Mouse (Mus musculus): Measurements from ENCODE around the gene Nmnat2.

Gene Nmnat2

DNA sequence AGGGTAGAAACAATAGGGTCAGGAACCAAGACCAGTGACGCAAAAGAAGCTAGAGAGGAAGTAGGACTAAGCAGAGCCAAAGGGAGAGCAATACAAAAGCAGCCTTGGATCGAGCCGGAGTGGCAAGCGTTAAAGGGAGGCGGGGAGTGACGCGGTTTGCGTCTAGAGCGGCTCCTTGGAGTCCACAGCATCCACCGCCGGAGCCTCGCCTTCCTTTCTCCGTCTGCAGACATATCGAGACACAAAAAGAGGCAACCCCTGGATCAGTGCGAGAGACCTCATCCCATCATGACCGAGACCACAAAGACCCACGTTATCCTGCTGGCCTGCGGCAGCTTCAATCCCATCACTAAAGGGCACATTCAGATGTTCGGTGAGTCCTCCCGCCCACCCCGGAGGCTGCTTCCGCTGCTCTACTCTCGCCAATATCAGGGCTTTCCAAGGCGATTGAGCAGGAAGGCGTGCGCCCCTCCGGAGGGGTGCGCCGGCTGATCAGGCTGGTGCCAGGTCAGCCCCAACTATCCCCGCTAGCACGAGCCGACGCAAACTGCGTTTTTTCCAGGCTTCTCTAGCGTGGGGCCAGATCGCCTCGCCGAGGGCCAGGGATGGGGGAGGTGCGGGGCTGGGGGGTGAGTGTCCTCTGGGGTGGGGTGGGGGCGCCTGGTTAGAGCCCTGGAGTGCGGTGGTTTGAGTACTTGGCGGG is at the start of gene Nmnat2:
Nmnat2 (plus strand) TSS at position 173 of the 703 bp plus-strand sequence.
- peak; percentile 67 for DNase-seq (ENCODE audit: extremely low read depth, insufficient read length, low spot score)

DNA sequence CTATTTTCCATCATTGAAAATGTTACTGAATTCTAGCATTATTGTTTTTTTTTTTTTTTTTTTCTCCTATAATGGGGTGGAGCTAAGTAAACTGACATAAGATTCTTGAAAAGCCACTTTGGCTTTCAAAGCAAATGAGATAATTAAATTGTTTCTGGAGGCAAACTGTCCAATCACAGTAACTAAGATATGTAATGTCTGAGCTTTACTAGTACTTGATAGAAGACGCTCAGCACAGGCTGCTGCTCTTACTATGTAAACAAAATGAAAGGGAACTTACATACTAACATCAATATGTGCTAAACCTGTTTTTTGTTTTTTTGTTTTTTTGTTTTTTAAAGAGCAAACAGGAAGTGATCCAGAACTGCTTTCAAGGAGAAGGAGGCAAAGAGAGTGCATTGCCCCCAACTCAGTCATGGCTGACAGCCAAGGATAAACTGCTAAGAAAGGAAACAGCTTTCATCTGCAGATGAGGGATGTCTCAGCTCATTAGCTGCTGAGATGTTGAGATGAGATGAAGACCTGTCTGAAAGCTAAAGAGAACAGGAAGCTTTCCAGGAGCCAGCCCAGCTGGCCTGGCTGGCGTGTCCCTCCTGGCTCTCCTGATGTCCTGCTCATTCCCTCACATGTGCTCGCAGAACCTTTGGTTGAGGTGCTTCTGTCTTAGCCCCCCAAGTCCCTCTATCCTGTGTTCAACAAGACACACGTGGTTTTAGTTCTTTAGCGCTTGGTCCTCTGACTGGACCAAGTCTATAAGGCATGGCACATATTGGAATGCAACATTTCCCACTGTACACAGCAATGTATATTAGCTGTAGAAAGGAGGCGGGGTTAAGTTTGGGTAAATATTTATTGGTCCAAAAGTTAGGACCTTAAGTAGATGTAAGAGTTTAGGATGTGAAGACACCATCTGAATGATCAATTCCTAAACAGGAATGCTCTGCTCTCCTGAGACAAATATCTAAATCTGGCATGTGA is 41.0 kb upstream of the Nmnat2 start:
- DNase-seq (ENCODE audit: extremely low read depth, insufficient read length, low spot score) = no peak

DNA sequence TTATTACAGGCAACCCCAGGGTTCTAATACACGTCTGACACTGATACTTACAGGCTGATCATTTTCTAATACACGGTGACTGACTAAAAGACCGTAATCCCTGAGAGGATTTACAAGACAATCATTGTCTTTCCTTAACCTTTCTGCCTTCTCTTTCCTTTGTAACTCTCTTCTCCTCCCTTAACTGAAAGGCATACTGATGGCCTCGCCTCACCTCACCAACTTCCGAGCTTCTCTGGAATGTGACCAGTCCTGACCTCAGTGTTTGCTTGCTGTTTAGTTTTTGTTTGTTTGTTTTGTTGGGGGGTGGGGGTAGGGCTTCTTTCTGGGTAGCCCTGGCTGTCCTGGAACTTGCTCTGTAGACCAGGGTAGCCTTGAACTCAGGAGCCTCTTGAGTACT is 39.0 kb upstream of the Nmnat2 start:
- no peak for DNase-seq (ENCODE audit: extremely low read depth, insufficient read length, low spot score)

DNA sequence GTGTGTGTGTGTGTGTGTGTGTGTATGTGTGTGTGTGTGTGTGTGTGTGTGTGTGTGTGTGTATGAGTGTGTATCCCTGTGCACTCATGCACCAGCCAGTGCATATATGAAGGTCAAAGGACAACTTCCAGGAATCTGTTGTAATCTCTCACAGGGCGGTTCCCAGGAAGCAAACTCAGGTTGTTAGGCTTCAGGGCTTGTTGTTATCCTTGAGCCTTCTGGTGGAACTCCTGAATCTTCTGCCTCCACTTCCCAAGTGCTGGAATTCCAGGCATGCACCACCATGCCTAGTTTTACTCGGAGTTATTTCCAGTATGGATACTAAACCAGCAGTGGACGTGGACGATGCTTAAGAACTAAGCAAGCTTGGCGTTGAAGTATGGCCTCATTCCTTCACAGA is 37.9 kb upstream of the Nmnat2 start:
- DNase-seq (ENCODE audit: extremely low read depth, insufficient read length, low spot score) = no peak

DNA sequence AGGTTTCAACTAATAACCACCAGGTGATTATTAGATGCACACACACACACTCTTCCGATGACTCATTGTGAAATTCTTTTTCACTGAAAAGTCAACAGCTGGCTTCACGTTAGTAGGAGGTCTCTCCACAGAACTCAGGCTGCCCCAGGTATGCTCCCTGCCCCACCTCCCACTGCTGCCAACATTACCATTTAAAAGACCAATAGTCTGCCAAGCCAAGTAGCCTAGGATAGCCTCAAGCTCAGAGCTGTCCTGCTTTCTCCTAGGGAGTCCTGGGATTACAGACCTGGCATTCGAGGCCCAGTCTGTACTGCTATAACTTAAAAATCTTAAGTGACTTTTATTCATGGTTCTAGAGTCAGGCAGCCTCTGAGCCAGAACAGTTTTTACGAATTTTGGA is 37.2 kb upstream of the Nmnat2 start:
- DNase-seq (ENCODE audit: extremely low read depth, insufficient read length, low spot score) = no peak

DNA sequence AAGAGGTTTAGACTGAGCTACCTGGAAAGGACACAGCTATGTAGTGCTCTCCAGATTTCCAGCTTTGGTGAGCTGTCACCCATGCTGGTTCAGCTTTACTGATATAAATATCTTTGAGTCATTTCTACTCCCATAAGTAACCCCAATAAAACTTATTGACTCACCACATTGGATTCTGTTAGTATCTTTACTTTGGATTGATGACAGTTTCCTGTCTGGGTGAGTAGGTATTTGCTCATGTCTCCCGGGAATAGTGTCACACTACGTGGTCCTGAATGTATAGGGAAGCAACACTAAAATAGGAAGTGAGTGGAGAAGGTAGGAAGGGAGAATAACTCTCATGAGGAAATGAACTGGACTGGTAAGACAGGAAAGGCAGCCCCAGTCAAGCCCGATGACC is 33.0 kb upstream of the Nmnat2 start:
- DNase-seq (ENCODE audit: extremely low read depth, insufficient read length, low spot score) = peak; percentile 54

DNA sequence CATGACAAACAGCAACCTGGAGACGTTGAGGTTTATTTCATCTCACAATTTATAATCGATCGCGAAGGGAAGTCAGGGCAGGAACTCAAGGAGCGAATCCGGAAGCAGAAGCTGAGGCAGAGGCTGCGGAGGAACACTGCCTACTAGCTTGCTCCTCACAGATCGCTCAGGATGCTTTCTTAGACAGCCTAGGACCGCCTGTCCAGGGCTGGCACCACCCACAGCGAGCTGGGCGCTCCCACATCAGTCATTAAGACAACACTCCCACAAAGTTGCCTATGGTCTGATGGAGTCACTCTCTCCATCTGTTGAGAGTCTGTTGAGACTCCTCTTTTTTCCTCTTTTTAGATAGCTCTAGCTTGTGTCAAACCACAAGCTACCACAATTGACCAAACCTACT is 20.8 kb upstream of the Nmnat2 start:
- no peak for DNase-seq (ENCODE audit: extremely low read depth, insufficient read length, low spot score)

DNA sequence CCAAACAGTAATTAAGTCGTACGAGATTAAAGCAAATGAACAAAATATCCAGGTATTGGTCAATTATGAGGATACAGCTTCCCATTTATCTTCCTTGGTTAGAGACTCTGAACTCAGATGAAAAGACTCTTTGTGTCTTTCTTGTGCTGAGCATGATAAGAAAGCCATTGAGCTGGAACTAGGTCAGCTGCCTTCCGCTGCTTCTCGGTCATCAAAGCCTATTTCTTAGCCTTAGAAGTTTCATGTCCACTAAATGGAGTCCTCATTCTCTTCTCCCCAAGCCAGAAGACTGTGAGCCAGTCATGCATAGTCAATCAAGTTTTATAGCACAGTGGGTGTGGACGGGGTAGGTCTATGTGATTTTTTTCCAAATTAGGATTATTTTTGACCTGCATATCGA is 19.3 kb upstream of the Nmnat2 start:
- no peak for DNase-seq (ENCODE audit: extremely low read depth, insufficient read length, low spot score)

DNA sequence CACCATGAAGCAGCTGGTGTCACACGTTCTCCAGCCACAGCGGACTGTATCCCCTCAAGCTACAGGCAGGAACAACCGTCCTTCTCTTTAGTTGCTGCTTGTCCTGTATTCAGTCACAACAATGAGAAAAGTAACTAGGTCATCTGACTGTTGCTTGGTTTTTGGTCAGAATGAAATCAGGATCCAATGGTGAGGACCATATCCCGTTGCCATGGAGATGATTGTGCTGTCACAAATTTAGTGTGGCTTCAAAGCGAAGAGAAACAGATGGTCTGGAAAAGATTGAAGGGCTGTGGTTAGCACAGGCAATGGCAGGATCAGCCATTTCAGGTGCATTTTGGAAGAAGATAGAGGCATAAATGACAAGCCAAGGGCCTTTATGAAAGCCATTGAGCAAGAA is 18.4 kb upstream of the Nmnat2 start:
- no peak for DNase-seq (ENCODE audit: extremely low read depth, insufficient read length, low spot score)

DNA sequence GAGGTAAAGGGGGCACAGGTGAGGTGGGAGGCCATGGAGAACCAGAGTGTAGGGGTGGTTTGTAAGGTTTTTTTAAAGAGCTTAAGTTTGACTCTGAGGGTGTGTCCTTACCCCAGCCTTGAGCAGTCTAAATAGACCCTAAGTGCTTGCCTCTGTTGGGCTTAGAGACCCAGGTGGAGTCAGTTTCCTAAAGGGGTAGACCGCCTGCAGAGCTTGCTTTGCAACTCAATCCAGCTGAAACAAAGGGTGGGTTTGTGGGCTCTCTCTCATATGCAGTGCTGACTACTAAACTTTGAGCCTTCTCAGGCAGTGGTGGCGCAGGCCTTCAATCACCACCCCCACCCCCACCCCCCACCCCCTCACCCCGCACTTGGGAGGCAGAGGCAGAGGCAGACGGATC is 11.8 kb upstream of the Nmnat2 start:
- no peak for DNase-seq (ENCODE audit: extremely low read depth, insufficient read length, low spot score)

DNA sequence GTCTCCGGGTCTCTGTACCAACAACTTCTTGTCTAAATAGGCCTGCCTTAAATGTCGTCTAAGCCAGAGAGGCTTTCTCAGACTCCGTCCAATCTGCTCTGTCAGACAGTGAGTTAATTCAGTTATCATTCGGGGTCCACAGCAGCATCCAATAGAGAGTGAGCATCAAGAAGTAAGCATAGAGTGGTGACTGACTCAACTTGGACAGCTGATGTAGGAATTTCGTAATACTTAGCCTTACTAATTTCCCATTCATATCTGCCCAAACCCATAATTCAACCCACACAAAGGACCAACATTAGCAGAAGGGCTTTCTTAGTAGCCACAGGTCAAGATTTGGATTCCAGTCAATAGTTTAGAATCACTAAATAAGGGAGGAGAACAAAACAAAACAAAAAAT is 626 bp upstream of the Nmnat2 start:
- peak; percentile 37 for DNase-seq (ENCODE audit: extremely low read depth, insufficient read length, low spot score)

DNA sequence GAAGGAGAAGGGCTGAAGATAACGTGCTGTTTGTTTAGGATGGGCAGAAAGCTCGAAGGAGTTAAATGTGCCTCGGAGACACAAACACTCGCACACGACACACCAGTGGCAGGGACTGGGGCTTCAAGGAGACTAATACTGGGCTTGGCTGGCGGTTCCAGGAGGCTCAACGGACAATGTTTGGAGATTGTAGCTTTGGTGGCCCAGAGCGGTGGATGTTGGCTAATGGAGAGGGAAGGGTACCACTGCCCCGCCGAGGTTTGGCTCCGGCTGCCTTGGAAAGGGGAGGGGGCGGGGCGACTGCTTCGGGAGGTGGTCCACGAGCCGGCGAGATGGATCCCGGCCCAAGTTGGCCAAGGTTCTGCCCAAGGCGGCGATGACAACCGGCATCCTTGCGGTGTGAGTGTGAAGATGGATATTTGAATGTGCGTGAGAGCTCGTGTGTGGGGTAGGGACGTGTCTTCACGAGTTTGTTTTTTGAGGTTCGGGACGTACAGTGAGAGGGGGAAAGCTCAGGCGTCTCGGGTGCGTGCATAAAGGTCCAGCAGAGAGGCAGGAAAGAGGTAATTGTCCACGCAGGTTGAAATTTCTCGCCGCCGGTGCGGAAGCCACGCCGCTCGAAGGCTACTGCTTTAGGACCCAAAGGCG is 895 bp downstream of the Nmnat2 start:
- DNase-seq (ENCODE audit: extremely low read depth, insufficient read length, low spot score) = peak; percentile 14

DNA sequence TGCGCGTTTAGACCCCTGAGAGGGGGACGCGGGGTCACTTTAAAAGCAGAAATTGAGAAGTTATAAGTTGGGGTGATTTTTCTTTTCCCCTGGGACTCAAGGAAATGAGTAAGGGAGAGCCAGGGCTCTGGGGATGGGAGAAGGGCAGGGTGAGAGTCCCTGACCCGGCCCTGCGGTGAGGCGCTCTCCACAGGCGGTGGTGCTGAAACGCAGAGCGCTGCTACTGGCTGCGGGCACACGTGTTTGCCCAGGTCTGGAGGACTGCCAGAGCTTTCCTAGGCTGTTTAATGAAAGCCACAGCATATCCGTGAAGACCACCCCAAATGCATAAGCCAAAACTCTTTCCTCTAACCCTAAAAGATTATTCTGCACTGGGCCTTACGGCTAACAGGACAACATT is 1.4 kb downstream of the Nmnat2 start:
- peak; percentile 23 for DNase-seq (ENCODE audit: extremely low read depth, insufficient read length, low spot score)

DNA sequence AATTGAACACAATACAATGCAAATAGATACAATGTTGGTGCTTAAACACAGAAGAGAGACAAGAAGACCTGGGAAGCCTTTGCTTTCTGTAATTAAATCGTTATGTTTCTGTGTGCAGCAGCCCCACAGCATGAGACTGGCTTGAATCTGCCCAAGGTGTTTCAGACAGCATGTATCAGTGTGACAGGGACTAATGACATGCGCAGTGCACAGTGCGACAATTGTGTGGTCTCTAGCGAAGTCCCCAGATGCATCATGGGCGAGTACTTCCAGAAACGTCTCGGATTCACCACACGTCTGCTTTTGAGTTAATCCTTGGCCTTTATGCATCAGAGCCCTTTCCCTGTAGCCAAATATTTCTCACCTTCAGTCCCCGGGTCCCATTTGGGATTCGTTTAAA is 9.6 kb downstream of the Nmnat2 start:
- no peak for DNase-seq (ENCODE audit: extremely low read depth, insufficient read length, low spot score)

DNA sequence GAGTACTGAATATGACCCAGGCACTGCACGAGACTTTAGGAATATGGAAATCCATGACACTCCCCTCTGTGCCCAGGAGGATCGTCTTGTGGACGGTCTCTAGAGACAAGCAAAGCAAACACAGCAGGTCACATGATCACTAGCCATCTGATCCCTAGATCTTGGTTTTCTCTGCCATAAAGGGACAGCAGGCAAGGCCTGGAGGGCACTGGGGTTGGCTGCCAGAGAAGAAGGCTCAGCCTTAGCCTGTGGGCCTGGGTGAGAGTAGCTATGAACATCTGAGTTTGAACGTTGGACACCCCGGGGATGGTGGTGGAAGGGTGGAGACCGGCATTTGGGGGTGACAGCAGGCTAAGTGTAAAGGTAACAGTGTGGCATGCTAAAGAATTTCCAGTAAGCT is 11.4 kb downstream of the Nmnat2 start:
- DNase-seq (ENCODE audit: extremely low read depth, insufficient read length, low spot score) = no peak

DNA sequence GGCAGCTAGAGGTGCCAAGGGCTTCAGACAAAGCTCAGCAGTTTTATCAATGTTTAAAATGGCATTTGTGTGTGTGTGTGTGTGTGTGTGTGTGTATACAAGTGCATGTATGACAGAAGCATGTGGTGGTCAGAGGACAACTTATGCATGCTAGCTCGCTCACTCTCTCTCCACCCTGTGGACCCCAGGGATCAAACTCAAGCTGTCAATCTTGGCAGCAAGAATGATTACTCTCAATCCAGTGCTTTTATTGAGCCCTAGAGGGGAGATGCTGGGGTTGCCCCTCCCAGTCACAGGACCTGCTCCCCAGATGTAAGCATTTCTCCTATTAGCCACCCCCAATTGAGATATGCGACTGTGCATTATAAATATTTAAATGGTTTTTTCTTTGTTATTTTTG is 11.9 kb downstream of the Nmnat2 start:
- no peak for DNase-seq (ENCODE audit: extremely low read depth, insufficient read length, low spot score)

DNA sequence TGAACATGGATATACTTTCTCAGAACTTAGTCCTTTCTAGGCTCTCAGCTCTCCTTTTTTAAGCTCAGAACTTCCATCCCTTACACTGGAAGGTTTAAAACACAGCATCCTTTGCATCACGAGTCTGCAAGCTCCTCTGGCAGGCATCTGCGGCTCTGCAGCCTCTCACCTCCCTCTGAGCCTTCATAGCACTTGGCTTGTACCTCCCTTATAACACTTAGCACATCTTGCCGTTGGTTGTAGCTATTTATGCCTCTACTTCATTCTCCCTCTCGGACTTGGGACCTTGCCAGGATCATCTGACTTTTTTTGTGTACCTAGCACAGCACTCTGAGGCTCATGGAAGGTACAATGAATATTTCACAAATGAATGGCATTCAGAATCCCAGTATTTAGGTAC is 14.3 kb downstream of the Nmnat2 start:
- no peak for DNase-seq (ENCODE audit: extremely low read depth, insufficient read length, low spot score)

DNA sequence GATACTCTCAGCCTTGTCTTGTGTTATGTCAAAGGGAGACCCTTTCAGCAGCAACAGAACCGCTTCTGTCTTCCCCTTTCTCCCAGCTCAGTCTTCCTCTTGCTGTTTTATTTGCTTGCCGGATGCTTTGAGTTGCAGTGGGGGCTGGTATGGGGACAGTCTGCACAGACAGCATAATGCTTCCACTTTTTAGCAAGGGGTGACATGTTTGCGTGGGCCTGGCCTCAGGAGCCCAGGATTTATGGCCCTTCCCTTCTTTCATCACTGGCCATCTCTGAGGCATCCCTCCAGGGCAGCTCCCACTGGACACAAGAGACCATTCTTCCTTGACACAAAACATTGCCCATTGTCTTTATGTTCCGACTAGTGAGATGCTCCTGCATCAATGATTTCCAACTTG is 18.2 kb downstream of the Nmnat2 start:
- no peak for DNase-seq (ENCODE audit: extremely low read depth, insufficient read length, low spot score)

DNA sequence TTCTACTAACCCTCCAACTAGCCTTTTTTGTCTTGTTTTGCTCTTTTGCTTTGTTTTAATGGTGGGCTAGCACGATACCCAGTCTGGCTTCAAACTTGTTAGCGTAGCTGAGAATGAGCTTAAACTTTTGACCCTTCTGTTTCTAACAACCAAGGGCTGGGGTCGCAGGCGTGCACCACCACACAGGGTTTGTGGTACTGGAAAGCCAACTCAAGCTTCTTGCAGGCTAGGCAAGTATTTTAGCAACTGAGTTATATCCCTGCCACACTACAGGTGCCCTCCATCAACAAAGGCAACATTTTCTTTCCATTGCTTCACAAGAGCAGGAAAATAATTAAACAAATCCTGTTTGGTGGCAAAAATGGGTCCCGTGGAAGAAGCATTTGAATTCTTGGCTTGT is 18.6 kb downstream of the Nmnat2 start:
- no peak for DNase-seq (ENCODE audit: extremely low read depth, insufficient read length, low spot score)

DNA sequence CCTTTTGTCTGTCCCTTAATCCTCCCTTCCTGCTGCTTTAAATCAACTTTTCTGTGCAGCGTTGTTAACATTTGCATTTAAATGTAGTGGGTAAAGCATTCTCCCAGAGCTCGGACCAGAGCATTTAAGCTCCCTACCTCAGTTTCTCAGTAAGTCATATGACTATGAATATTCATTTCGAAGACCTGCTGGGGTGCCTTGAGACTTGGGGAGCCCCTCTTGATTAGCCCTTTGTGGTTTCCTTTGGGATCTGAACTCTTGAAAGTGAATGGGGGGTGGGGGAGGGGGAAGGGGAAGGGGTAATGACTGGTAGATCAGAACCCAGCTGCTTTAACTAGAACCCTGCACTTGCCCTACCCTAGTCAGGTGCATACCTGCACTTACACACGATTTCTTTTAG is 19.1 kb downstream of the Nmnat2 start:
- DNase-seq (ENCODE audit: extremely low read depth, insufficient read length, low spot score) = no peak

DNA sequence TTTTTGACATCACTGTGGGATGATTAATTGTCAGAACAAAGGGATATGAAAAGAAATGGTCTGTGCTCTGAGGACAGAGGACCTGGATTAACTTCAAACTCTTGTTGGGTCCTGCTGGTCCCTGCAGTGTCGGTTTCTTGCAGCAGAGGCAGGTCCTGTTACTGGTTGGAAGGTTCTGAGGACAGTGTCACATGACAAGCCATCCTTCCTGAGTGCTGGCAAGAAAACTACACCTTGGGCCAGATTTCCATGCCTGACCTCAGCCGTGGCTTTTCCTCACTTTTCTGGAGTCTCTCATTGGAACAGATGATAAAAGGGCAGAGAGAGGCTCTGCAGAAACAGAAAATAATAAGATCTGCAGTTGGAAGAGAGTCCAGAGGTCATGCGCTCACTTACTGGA is 20.4 kb downstream of the Nmnat2 start:
- DNase-seq (ENCODE audit: extremely low read depth, insufficient read length, low spot score) = no peak

DNA sequence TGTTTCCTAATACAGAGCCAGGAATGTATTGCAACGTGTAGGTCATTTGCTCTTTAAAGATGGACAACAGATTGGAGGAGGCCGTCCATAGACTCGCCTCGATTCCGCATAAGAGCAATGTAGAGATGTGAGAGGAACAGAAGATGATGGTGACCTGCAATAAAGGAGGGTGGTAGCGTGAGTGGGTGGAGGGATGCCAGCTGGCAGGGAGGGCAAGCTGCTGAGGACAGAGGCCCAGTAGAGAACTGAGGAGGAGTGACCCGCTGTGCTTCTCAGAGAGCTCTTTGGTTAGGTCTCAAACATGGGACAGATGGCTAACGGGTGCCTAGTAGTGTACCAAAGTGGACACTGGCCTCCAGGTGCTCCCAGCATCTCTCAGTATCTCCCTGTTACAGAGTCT is 23.9 kb downstream of the Nmnat2 start:
- DNase-seq (ENCODE audit: extremely low read depth, insufficient read length, low spot score) = no peak
